Mouse (Mus musculus) heart, embryonic 15.5 days (tissue): ENCODE data around the gene Ctnnd2. TPM values are rescaled to one million over a fixed set of nuclear protein-coding genes. Genes with fewer than 3 reads are reported as not detected.

Experiments
- ATAC-seq: fragments of 200-750 bp; cut with Nextera tagmentation; replicated peaks from 2 replicates; pipeline ENCODE4 v1.8.0; 2017; ENCODE audit warnings: low read depth, moderate TSS enrichment; ENCODE audit not compliant: insufficient number of reproducible peaks, insufficient read depth, low FRiP score
- H3K27ac ChIP-seq: fragments of 300-500 bp; sonication (generic); 2 replicates; pipeline ENCODE4 v1.5.1; 2015; ENCODE audit warnings: mild to moderate bottlenecking, inconsistent platforms
- H3K27me3 ChIP-seq: fragments of 300-500 bp; sonication (generic); 2 replicates; pipeline ENCODE4 v1.6.1; 2015; ENCODE audit warnings: inconsistent platforms
- H3K36me3 ChIP-seq: fragments of 300-500 bp; sonication (generic); 2 replicates; pipeline ENCODE4 v1.6.1; 2015; ENCODE audit warnings: mild to moderate bottlenecking, inconsistent platforms
- H3K4me1 ChIP-seq: fragments of 300-500 bp; sonication (generic); replicated peaks from 2 replicates; pipeline ENCODE4 v1.6.1; 2015; ENCODE audit warnings: inconsistent platforms
- H3K4me2 ChIP-seq: fragments of 300-500 bp; sonication (generic); 2 replicates; pipeline ENCODE4 v1.6.1; 2015; ENCODE audit warnings: inconsistent platforms, mild to moderate bottlenecking, moderate library complexity
- H3K4me3 ChIP-seq: fragments of 300-500 bp; sonication (generic); 2 replicates; pipeline ENCODE4 v1.5.1; 2015; ENCODE audit warnings: mild to moderate bottlenecking, inconsistent platforms
- H3K9ac ChIP-seq: fragments of 300-500 bp; sonication (generic); 2 replicates; pipeline ENCODE4 v1.6.1; 2015; ENCODE audit warnings: mild to moderate bottlenecking, inconsistent platforms
- H3K9me3 ChIP-seq: fragments of 300-500 bp; sonication (generic); replicated peaks from 2 replicates; pipeline ENCODE4 v1.6.1; 2016; ENCODE audit warnings: inconsistent platforms
- whole genome bisulfite sequencing: fragments of 180-500 bp; shearing (Covaris S2); methylation state at CpG from one replicate; pipeline ENCODE4 v1.1.7; 2015; ENCODE audit warnings: mixed read lengths; 5-methylcytosine and 5-hydroxymethylcytosine counted together
- polyA plus RNA-seq: library from polyadenylated mRNA; unstranded; fragments of >200 nt; fragmentation: Nextera tagmentation; extraction: Ambion mirVana; gene quantifications from 2 replicates; pipeline ENCODE4 v1.2.1, GENCODE M21; 2015

Gene Ctnnd2
- polyA plus RNA-seq, 1 experiment from 2014 or later, result 1.0 TPM

- no peaks in the 10 kb centered on the region for H3K9me3 ChIP-seq
- no peaks in the 10 kb centered on the region for H3K4me1 ChIP-seq
- ATAC-seq, result no peak
- H3K9ac ChIP-seq, result no peak overlapping the region
- no peak overlapping the region for H3K4me2 ChIP-seq
- no peak overlapping the region for H3K27ac ChIP-seq
- 37% methylated on average over 6 of the region's 6 CpGs for WGBS
- no peaks in the 10 kb centered on the region for H3K36me3 ChIP-seq
- no peaks in the 10 kb centered on the region for H3K27me3 ChIP-seq
- no peak overlapping the region for H3K4me3 ChIP-seq
These were observed 166.3 kb downstream of the Ctnnd2 start for GRCm38 (mm10) chr15:30338585-30339197.

- H3K36me3 ChIP-seq, result no peaks in the 10 kb centered on the region
- H3K9ac ChIP-seq, result no peak overlapping the region
- H3K27me3 ChIP-seq, result no peaks in the 10 kb centered on the region
- ATAC-seq, result no peak
- no peaks in the 10 kb centered on the region for H3K4me1 ChIP-seq
- no peak overlapping the region for H3K27ac ChIP-seq
- no peaks in the 10 kb centered on the region for H3K9me3 ChIP-seq
- H3K4me2 ChIP-seq, result no peak overlapping the region
- 86% methylated on average over 5 of the region's 5 CpGs for WGBS
- H3K4me3 ChIP-seq, result no peak overlapping the region
These were observed 173.4 kb downstream of the Ctnnd2 start for GRCm38 (mm10) chr15:30345754-30346153.

- Histone ChIP-seq H3K9me3 (no peaks in the 10 kb centered on the region), H3K36me3 (no peaks in the 10 kb centered on the region), H3K4me1 (no peaks in the 10 kb centered on the region), H3K4me3 (no peak overlapping the region), H3K27me3 (no peaks in the 10 kb centered on the region), H3K9ac (no peak overlapping the region), H3K4me2 (no peak overlapping the region), H3K27ac (no peak overlapping the region)
- 78% methylated on average over 1 of the region's 1 CpGs for WGBS
- ATAC-seq, result no peak
These were observed 192.1 kb downstream of the Ctnnd2 start for GRCm38 (mm10) chr15:30364491-30364890.

- ATAC-seq, result no peak
- no peak overlapping the region for H3K4me3 ChIP-seq
- WGBS, result 69% methylated on average over 7 of the region's 7 CpGs
- no peak overlapping the region for H3K9ac ChIP-seq
- H3K9me3 ChIP-seq, result no peaks in the 10 kb centered on the region
- H3K36me3 ChIP-seq, result no peaks in the 10 kb centered on the region
- H3K27me3 ChIP-seq, result no peaks in the 10 kb centered on the region
- no peak overlapping the region for H3K4me2 ChIP-seq
- no peaks in the 10 kb centered on the region for H3K4me1 ChIP-seq
- no peak overlapping the region for H3K27ac ChIP-seq
These were observed 197.6 kb downstream of the Ctnnd2 start for GRCm38 (mm10) chr15:30369997-30370396.

GRCm38 (mm10) chr15:30371151-30371550 lies 198.8 kb downstream of the Ctnnd2 start:
- H3K9ac ChIP-seq, result no peak overlapping the region
- WGBS, result 83% methylated on average over 2 of the region's 2 CpGs
- no peak overlapping the region for H3K4me3 ChIP-seq
- no peaks in the 10 kb centered on the region for H3K36me3 ChIP-seq
- H3K4me2 ChIP-seq, result no peak overlapping the region
- H3K27ac ChIP-seq, result no peak overlapping the region
- H3K27me3 ChIP-seq, result no peaks in the 10 kb centered on the region
- H3K9me3 ChIP-seq, result no peaks in the 10 kb centered on the region
- H3K4me1 ChIP-seq, result no peaks in the 10 kb centered on the region
- no peak for ATAC-seq

GRCm38 (mm10) chr15:30373654-30374215 lies 201.3 kb downstream of the Ctnnd2 start:
- H3K27ac ChIP-seq, result no peak overlapping the region
- H3K36me3 ChIP-seq, result no peaks in the 10 kb centered on the region
- no peak for ATAC-seq
- no peaks in the 10 kb centered on the region for H3K27me3 ChIP-seq
- WGBS, result 76% methylated on average over 6 of the region's 6 CpGs
- no peaks in the 10 kb centered on the region for H3K4me1 ChIP-seq
- no peak overlapping the region for H3K4me3 ChIP-seq
- H3K9me3 ChIP-seq, result no peaks in the 10 kb centered on the region
- no peak overlapping the region for H3K4me2 ChIP-seq
- no peak overlapping the region for H3K9ac ChIP-seq

GRCm38 (mm10) chr15:30374907-30375306 lies 202.5 kb downstream of the Ctnnd2 start:
- H3K9me3 ChIP-seq, result no peaks in the 10 kb centered on the region
- WGBS, result 82% methylated on average over 5 of the region's 5 CpGs
- H3K27ac ChIP-seq, result no peak overlapping the region
- no peak for ATAC-seq
- H3K4me3 ChIP-seq, result no peak overlapping the region
- no peaks in the 10 kb centered on the region for H3K36me3 ChIP-seq
- H3K4me2 ChIP-seq, result no peak overlapping the region
- no peaks in the 10 kb centered on the region for H3K27me3 ChIP-seq
- no peaks in the 10 kb centered on the region for H3K4me1 ChIP-seq
- H3K9ac ChIP-seq, result no peak overlapping the region

- Histone ChIP-seq H3K9ac (no peak overlapping the region), H3K9me3 (no peaks in the 10 kb centered on the region), H3K4me3 (no peak overlapping the region), H3K36me3 (no peaks in the 10 kb centered on the region), H3K4me1 (peaks cover 7% of the 10 kb centered on the region; the same call in 1 of the 2 replicates), H3K27me3 (no peaks in the 10 kb centered on the region), H3K27ac (no peak overlapping the region), H3K4me2 (no peak overlapping the region)
- no peak for ATAC-seq
- WGBS, result 26% methylated on average over 9 of the region's 9 CpGs
These were observed 210.9 kb downstream of the Ctnnd2 start for GRCm38 (mm10) chr15:30383075-30383842.

GRCm38 (mm10) chr15:30384386-30384785 lies 212.0 kb downstream of the Ctnnd2 start:
- no peak for ATAC-seq
- no peak overlapping the region for H3K9ac ChIP-seq
- no peaks in the 10 kb centered on the region for H3K9me3 ChIP-seq
- no peaks in the 10 kb centered on the region for H3K27me3 ChIP-seq
- no peak overlapping the region for H3K4me3 ChIP-seq
- H3K27ac ChIP-seq, result no peak overlapping the region
- H3K36me3 ChIP-seq, result no peaks in the 10 kb centered on the region
- peaks cover 7% of the 10 kb centered on the region; the same call in 1 of the 2 replicates for H3K4me1 ChIP-seq
- no peak overlapping the region for H3K4me2 ChIP-seq
- WGBS, result 81% methylated on average over 5 of the region's 5 CpGs

GRCm38 (mm10) chr15:30386489-30386888 lies 214.1 kb downstream of the Ctnnd2 start:
- Histone ChIP-seq H3K27ac (no peak overlapping the region), H3K36me3 (no peaks in the 10 kb centered on the region), H3K27me3 (no peaks in the 10 kb centered on the region), H3K4me3 (no peak overlapping the region), H3K9me3 (no peaks in the 10 kb centered on the region), H3K4me1 (peaks cover 7% of the 10 kb centered on the region; the same call in 1 of the 2 replicates), H3K4me2 (no peak overlapping the region), H3K9ac (no peak overlapping the region)
- no peak for ATAC-seq

GRCm38 (mm10) chr15:30387244-30387643 lies 214.9 kb downstream of the Ctnnd2 start:
- WGBS, result 41% methylated on average over 6 of the region's 6 CpGs
- Histone ChIP-seq H3K9me3 (no peaks in the 10 kb centered on the region), H3K4me2 (no peak overlapping the region), H3K27ac (no peak overlapping the region), H3K27me3 (no peaks in the 10 kb centered on the region), H3K4me3 (no peak overlapping the region), H3K4me1 (peaks cover 7% of the 10 kb centered on the region; the same call in 1 of the 2 replicates), H3K9ac (no peak overlapping the region), H3K36me3 (no peaks in the 10 kb centered on the region)
- ATAC-seq, result no peak
